Mouse (Mus musculus): Measurements from ENCODE around the gene Orai2.

GRCm38 (mm10) chr5:136215958-136216357, 45.4 kb upstream of the Orai2 start:
- no peak for TF ChIP-seq USF1 (IDR thresholded peaks at IDR 0.05; ENCODE audit: low read depth, low read length)
- no peak for TF ChIP-seq ZC3H11A (IDR thresholded peaks at IDR 0.05; ENCODE audit: low read depth, low read length)
- TF ChIP-seq POLR2A (IDR thresholded peaks at IDR 0.05; ENCODE audit: control insufficient read depth in 1 of 2, insufficient read depth in 1 of 2, low read depth in 1 of 2, low read length in 2 of 2, poor library complexity in 1 of 2), result no peak
- TF ChIP-seq MAZ (IDR thresholded peaks at IDR 0.05; ENCODE audit: low read depth, low read length), result no peak
- TF ChIP-seq CTCF (IDR thresholded peaks at IDR 0.05 in 2 of 3, conservative IDR thresholded peaks at IDR 0.05 in 1 of 3; ENCODE audit: control insufficient read depth in 1 of 3, insufficient read depth in 1 of 3, low read depth in 2 of 3, low read length in 3 of 3, poor library complexity in 1 of 3, severe bottlenecking in 1 of 3), result no peak
- TF ChIP-seq GATA1 (IDR thresholded peaks at IDR 0.05; ENCODE audit: low read depth, low read length), result no peak
- TF ChIP-seq EP300 (IDR thresholded peaks at IDR 0.05; ENCODE audit: low read depth in 1 of 2, low read length in 2 of 2), result no peak

Data from MEL (cell line).